Comparison of ENCODE assay signal across 10 mouse cellular contexts in genomic region chr17:34795633-34796032, GRCm38 (mm10). TPM values are rescaled to one million over a fixed set of nuclear protein-coding genes. Genes with fewer than 3 reads are reported as not detected.
DNase-seq lines count a peak whose midpoint lies in the region; ATAC-seq and TF ChIP-seq lines count a peak whose summit lies in the region.
"Had no signal": no experiment of that assay in that cellular context is flagged by ENCODE, and none has a peak within 500 bp of the region (broad histone marks: within the 10 kb centered on the region; RNA-seq: fewer than 3 reads in every experiment).

No protein-coding gene starts in this region.

- TF ChIP-seq CTCF in intestine, postnatal 0 days (IDR thresholded peaks at IDR 0.05; ENCODE audit: low read depth) = peak; percentile 72

- no peak overlapping the region for H3K4me3 ChIP-seq in intestine, postnatal 0 days (ENCODE audit: low read depth, low read length)
- H3K4me3 ChIP-seq in intestine, embryonic 15.5 days (replicated peaks) = no peak overlapping the region
- H3K4me3 ChIP-seq: embryonic facial prominence, embryonic 13.5 days; neural tube, embryonic 13.5 days had no signal

- no peak overlapping the region for H3K27ac ChIP-seq in intestine, postnatal 0 days (ENCODE audit: low read depth, low read length)
- no peak overlapping the region for H3K27ac ChIP-seq in intestine, embryonic 15.5 days
- H3K27ac ChIP-seq: embryonic facial prominence, embryonic 13.5 days; neural tube, embryonic 13.5 days had no signal

- H3K36me3 ChIP-seq in intestine, postnatal 0 days (ENCODE audit: control insufficient read depth, insufficient read depth) = no peaks in the 10 kb centered on the region
- H3K36me3 ChIP-seq in intestine, embryonic 15.5 days = no peaks in the 10 kb centered on the region
- H3K36me3 ChIP-seq: embryonic facial prominence, embryonic 13.5 days; neural tube, embryonic 13.5 days had no signal

- no peak overlapping the region for H3K9ac ChIP-seq in intestine, postnatal 0 days (ENCODE audit: low read depth, low read length)
- H3K9ac ChIP-seq in intestine, embryonic 15.5 days = no peak overlapping the region
- H3K9ac ChIP-seq: embryonic facial prominence, embryonic 13.5 days; neural tube, embryonic 13.5 days had no signal

- H3K4me2 ChIP-seq in intestine, postnatal 0 days (replicated peaks; ENCODE audit: low read depth) = no peak overlapping the region
- no peak overlapping the region for H3K4me2 ChIP-seq in intestine, embryonic 15.5 days (replicated peaks)
- H3K4me2 ChIP-seq: embryonic facial prominence, embryonic 13.5 days; neural tube, embryonic 13.5 days had no signal

- H3K9me3 ChIP-seq in intestine, postnatal 0 days (ENCODE audit: control insufficient read depth) = no peaks in the 10 kb centered on the region
- no peaks in the 10 kb centered on the region for H3K9me3 ChIP-seq in intestine, embryonic 15.5 days
- H3K9me3 ChIP-seq: embryonic facial prominence, embryonic 13.5 days had no signal

- H3K4me1 ChIP-seq in intestine, postnatal 0 days (replicated peaks; ENCODE audit: control insufficient read depth, insufficient read depth, low read length) = no peaks in the 10 kb centered on the region
- H3K4me1 ChIP-seq in intestine, embryonic 15.5 days (replicated peaks) = no peaks in the 10 kb centered on the region
- H3K4me1 ChIP-seq: embryonic facial prominence, embryonic 13.5 days; neural tube, embryonic 13.5 days had no signal

- no peak for ATAC-seq in intestine, postnatal 0 days
- no peak for ATAC-seq in intestine, embryonic 15.5 days
- 0 out of 2 replicates have a peak, but pooled peaks have one; percentile 51 for ATAC-seq in monocyte, adult 5-6 weeks (replicated peaks; ENCODE audit: insufficient number of reproducible peaks, low FRiP score, low TSS enrichment, poor library complexity, severe bottlenecking)
- ATAC-seq in megakaryocyte-erythroid progenitor cell, adult 5-6 weeks (replicated peaks; ENCODE audit: low FRiP score, low TSS enrichment, poor library complexity, severe bottlenecking) = no peak

- DNase-seq in 416B (ENCODE audit: low read depth) (peak; percentile 4), R1 (ENCODE audit: low read depth, low spot score) (peak; percentile 46)
- peak; percentile 79 to 86 for DNase-seq in cerebellum, postnatal 14 days
- DNase-seq in kidney, adult 9 months = peak; percentile 59

- H3K27me3 ChIP-seq in intestine, postnatal 0 days (replicated peaks; ENCODE audit: control insufficient read depth, insufficient read depth, low read length) = no peaks in the 10 kb centered on the region
- H3K27me3 ChIP-seq in intestine, embryonic 15.5 days (replicated peaks) = no peaks in the 10 kb centered on the region
- H3K27me3 ChIP-seq: embryonic facial prominence, embryonic 13.5 days; neural tube, embryonic 13.5 days had no signal

- 71% methylated on average over 9 of the region's 9 CpGs for WGBS in intestine, postnatal 0 days
- WGBS in intestine, embryonic 15.5 days = 58% methylated on average over 9 of the region's 9 CpGs

RNA-seq across cellular contexts. Expression of gene Cyp21a1, which starts 8.7 kb away (rescaled TPM):
- polyA plus RNA-seq in intestine, postnatal 0 days (2015; fragmentation: Nextera tagmentation; extraction: Ambion mirVana) = 0.18 and 0.25 TPM in 2 replicates
- 0.38 and 18.1 TPM in 2 replicates for polyA plus RNA-seq in intestine, embryonic 15.5 days (2015; fragmentation: Nextera tagmentation; extraction: Ambion mirVana)
- not detected in 3 replicates for total RNA-seq in monocyte, adult 5-6 weeks (2017)
- not detected in 2 replicates for total RNA-seq in megakaryocyte-erythroid progenitor cell, adult 5-6 weeks (2014; fragmentation: Nextera tagmentation)
- not detected in 2 replicates for total RNA-seq in megakaryocyte-erythroid progenitor cell, adult 5-6 weeks (2017)
- polyA plus RNA-seq: embryonic facial prominence, embryonic 13.5 days; neural tube, embryonic 13.5 days had no signal

RNA-seq across cellular contexts. Expression of gene Stk19, which starts 41.1 kb away (rescaled TPM):
- 29.1 and 34.0 TPM in 2 replicates for polyA plus RNA-seq in intestine, postnatal 0 days (2015; fragmentation: Nextera tagmentation; extraction: Ambion mirVana)
- 25.1 and 30.3 TPM in 2 replicates for polyA plus RNA-seq in intestine, embryonic 15.5 days (2015; fragmentation: Nextera tagmentation; extraction: Ambion mirVana)
- total RNA-seq in monocyte, adult 5-6 weeks (2017) = 28.8 to 49.5 TPM (median 40.0 TPM) in 3 replicates
- total RNA-seq in megakaryocyte-erythroid progenitor cell, adult 5-6 weeks (2014; fragmentation: Nextera tagmentation) = 26.8 and 48.2 TPM in 2 replicates
- 14.8 and 30.6 TPM in 2 replicates for total RNA-seq in megakaryocyte-erythroid progenitor cell, adult 5-6 weeks (2017)

RNA-seq across cellular contexts. Expression of gene Dxo, which starts 41.2 kb away (rescaled TPM):
- polyA plus RNA-seq in intestine, postnatal 0 days (2015; fragmentation: Nextera tagmentation; extraction: Ambion mirVana) = 42.5 and 44.2 TPM in 2 replicates
- 51.8 and 58.6 TPM in 2 replicates for polyA plus RNA-seq in intestine, embryonic 15.5 days (2015; fragmentation: Nextera tagmentation; extraction: Ambion mirVana)
- total RNA-seq in monocyte, adult 5-6 weeks (2017) = 13.2 to 57.9 TPM (median 29.1 TPM) in 3 replicates
- total RNA-seq in megakaryocyte-erythroid progenitor cell, adult 5-6 weeks (2014; fragmentation: Nextera tagmentation) = 60.8 and 63.4 TPM in 2 replicates
- total RNA-seq in megakaryocyte-erythroid progenitor cell, adult 5-6 weeks (2017) = 24.4 and 28.1 TPM in 2 replicates

RNA-seq across cellular contexts. Expression of gene C4b, which starts 52.0 kb away (rescaled TPM):
- 1.2 and 1.6 TPM in 2 replicates for polyA plus RNA-seq in intestine, postnatal 0 days (2015; fragmentation: Nextera tagmentation; extraction: Ambion mirVana)
- polyA plus RNA-seq in intestine, embryonic 15.5 days (2015; fragmentation: Nextera tagmentation; extraction: Ambion mirVana) = 0.33 and 1.4 TPM in 2 replicates
- total RNA-seq in monocyte, adult 5-6 weeks (2017) = 0.19 to 0.64 TPM (median 0.19 TPM) in 3 replicates
- total RNA-seq in megakaryocyte-erythroid progenitor cell, adult 5-6 weeks (2014; fragmentation: Nextera tagmentation) = not detected in 2 replicates
- total RNA-seq in megakaryocyte-erythroid progenitor cell, adult 5-6 weeks (2017) = not detected in 2 replicates
- polyA plus RNA-seq: embryonic facial prominence, embryonic 13.5 days; neural tube, embryonic 13.5 days had no signal

RNA-seq across cellular contexts. Expression of gene Skiv2l, which starts 54.4 kb away (rescaled TPM):
- polyA plus RNA-seq in intestine, postnatal 0 days (2015; fragmentation: Nextera tagmentation; extraction: Ambion mirVana) = 18.3 and 20.8 TPM in 2 replicates
- polyA plus RNA-seq in intestine, embryonic 15.5 days (2015; fragmentation: Nextera tagmentation; extraction: Ambion mirVana) = 39.9 and 42.5 TPM in 2 replicates
- total RNA-seq in monocyte, adult 5-6 weeks (2017) = 55.7 to 103 TPM (median 62.4 TPM) in 3 replicates
- 57.6 and 64.6 TPM in 2 replicates for total RNA-seq in megakaryocyte-erythroid progenitor cell, adult 5-6 weeks (2014; fragmentation: Nextera tagmentation)
- total RNA-seq in megakaryocyte-erythroid progenitor cell, adult 5-6 weeks (2017) = 21.0 and 24.2 TPM in 2 replicates

Comparison
In these comparisons a context has a peak if more than half of its experiments do, and no peak if none do; other contexts are left out.
1. DNase-seq: peak in every context shown above with its lines; median percentile 82 in cerebellum, postnatal 14 days; 59 in kidney, adult 9 months; 46 in R1; 4 in 416B.